Mouse (Mus musculus) CD4-positive, CD25-positive, alpha-beta regulatory T cell, adult 4 months (primary cell): ENCODE results near the gene Hamp. TPM values are rescaled to one million over a fixed set of nuclear protein-coding genes. Genes with fewer than 3 reads are reported as not detected.

Experiments used
- ATAC-seq: one replicate; pipeline ENCODE4 v1.8.0; 2017
- polyA plus RNA-seq, 2 experiments: library from polyadenylated mRNA; unstranded; fragments of 100-300 nt; shearing (Covaris generic); gene quantifications; one replicate each; pipeline ENCODE4 v1.2.1; 2017

The Hamp gene
- polyA plus RNA-seq, 2 experiments from 2014 or later = not detected

DNA sequence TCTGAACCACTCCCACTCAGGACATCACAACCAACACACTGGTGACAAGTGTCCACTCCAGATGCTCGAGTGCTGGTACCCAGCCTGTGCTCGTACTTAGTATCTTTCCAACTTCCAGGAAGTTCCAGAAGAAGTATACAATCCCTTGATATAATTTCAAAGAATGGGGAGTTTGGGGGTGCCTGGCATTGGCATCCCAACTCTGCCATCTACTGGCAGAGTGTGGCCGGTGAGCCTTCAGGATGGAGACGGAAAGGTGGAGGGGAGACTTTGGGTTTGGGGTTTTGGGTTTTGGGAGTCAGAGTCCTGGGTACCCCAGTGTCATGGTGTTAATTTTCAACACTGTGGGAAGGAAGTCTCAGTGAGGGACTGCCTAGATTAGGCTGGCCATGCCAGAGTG lies 39.8 kb downstream of the Hamp start:
- ATAC-seq = no peak

- ATAC-seq = no peak
Observed at GRCm38 (mm10) chr7:30895217-30895616, 48.6 kb downstream of the Hamp start.

DNA sequence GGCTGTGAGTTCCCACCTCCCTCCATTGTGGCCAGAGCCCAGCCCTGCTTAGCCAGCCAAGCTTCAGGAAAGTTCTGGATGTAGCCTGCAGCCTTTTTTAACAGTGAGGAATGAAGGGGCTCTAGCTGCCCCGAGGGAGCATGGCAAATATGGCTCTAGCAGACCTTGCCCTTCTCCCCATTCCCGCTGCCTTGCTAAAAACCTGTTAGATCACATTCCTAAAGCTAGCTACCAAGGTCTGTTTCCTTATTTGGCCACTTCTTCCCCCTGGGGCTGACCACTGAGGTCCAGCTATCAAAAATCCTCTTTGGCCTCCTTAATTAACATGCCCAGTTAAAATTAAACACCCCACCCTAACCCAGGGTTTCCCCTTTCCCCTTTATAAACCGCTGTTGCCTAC lies 51.3 kb downstream of the Hamp start:
- no peak for ATAC-seq

Other genes with a start within 250 kb of the Hamp start
- not detected for gene 2200002J24Rik, start 245.1 kb downstream of the Hamp start, polyA plus RNA-seq
- not detected for gene Atp4a, start 231.8 kb downstream of the Hamp start, polyA plus RNA-seq
- 10 to 100 TPM; 60.5 to 65.0 TPM for gene Tmem147, start 214.5 kb downstream of the Hamp start, polyA plus RNA-seq
- gene Gapdhs, start 200.4 kb downstream of the Hamp start, polyA plus RNA-seq = not detected
- gene Sbsn, start 192.6 kb downstream of the Hamp start, polyA plus RNA-seq = 1 to 10 TPM; 2.4 to 3.6 TPM
- under 1 TPM in 1 of 2 experiments, not detected in 1; 0.16 TPM for gene Dmkn, start 180.3 kb downstream of the Hamp start, polyA plus RNA-seq
- not detected for gene Krtdap, start 156.1 kb downstream of the Hamp start, polyA plus RNA-seq
- gene Ffar2, start 120.3 kb downstream of the Hamp start, polyA plus RNA-seq = 1 to 10 TPM in 1 of 2 experiments, under 1 TPM in 1; 0.70 to 1.4 TPM
- gene Ffar3, start 87.9 kb downstream of the Hamp start, polyA plus RNA-seq = not detected
- gene Ffar1, start 82.5 kb downstream of the Hamp start, polyA plus RNA-seq = under 1 TPM in 1 of 2 experiments, not detected in 1; 0.14 TPM
- 10 to 100 TPM in 1 of 2 experiments, 1 to 10 TPM in 1; 4.2 to 20.3 TPM for gene Cd22, start 63.7 kb downstream of the Hamp start, polyA plus RNA-seq
- not detected for gene Mag, start 29.2 kb downstream of the Hamp start, polyA plus RNA-seq
- gene Hamp2, start 19.4 kb downstream of the Hamp start, polyA plus RNA-seq = not detected
- 10 to 100 TPM; 11.0 to 16.0 TPM for gene Usf2, start 12.8 kb upstream of the Hamp start, polyA plus RNA-seq
- 1 to 10 TPM; 1.8 to 2.6 TPM for gene Lsr, start 29.4 kb upstream of the Hamp start, polyA plus RNA-seq
- gene Fam187b, start 29.8 kb upstream of the Hamp start, polyA plus RNA-seq = 1 to 10 TPM; 1.2 to 1.5 TPM
- 1,000 to 10,000 TPM; 1,918 to 1,991 TPM for gene Fxyd5, start 98.4 kb upstream of the Hamp start, polyA plus RNA-seq
- gene Fxyd7, start 107.4 kb upstream of the Hamp start, polyA plus RNA-seq = not detected
- not detected for gene Fxyd1, start 113.2 kb upstream of the Hamp start, polyA plus RNA-seq
- gene Lgi4, start 115.3 kb upstream of the Hamp start, polyA plus RNA-seq = not detected
- under 1 TPM in 1 of 2 experiments, not detected in 1; 0.27 TPM for gene Fxyd3, start 132.7 kb upstream of the Hamp start, polyA plus RNA-seq
- gene Hpn, start 171.3 kb upstream of the Hamp start, polyA plus RNA-seq = 10 to 100 TPM in 1 of 2 experiments, 1 to 10 TPM in 1; 6.0 to 12.2 TPM
- not detected for gene Scn1b, start 183.0 kb upstream of the Hamp start, polyA plus RNA-seq
- gene Gramd1a, start 211.9 kb upstream of the Hamp start, polyA plus RNA-seq = 100 to 1,000 TPM in 1 of 2 experiments, 10 to 100 TPM in 1; 83.7 to 103 TPM